Mouse (Mus musculus): ENCODE results near the gene Strip1.

Gene Strip1

DNA sequence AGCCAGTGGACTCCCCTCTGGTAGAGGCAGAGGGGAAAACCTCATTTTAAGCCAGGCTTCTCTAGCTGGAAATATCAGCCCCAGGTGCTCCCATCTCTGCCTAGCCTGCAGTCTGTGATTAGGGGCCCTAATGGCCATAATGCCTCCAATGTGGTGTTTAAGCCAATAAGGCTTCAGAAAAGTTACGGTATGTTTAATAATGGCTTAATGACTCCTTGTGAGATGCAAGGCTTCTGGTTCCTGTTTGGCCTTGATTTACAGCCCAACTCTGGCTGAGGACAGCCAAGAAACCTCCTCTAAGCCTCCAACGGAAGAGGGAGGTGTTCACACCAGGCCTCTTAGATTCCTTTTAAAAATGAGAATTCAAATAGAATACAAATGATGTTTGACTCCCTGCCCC is 37.9 kb downstream of the Strip1 start:
- no peak for DNase-seq (ENCODE audit: low spot score in 2 of 2)

DNA sequence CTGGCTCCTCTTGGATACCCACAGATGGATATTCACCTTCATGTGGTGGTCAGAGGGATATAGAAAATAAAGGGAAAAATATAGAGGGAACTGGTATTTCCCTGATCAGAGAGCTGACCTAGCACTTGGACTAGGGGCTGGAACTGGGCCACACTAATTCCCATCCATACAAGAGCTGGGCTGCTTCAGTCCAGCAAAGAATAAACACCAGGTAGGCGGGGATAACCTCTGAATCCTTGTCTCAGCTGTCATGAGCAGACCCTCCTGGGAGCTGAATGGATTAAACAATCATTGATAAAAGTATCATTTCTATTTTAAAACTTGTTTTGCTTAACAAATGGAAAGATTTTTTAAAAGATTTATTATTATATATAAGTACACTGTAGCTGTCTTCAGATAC is 39.9 kb downstream of the Strip1 start:
- no peak for DNase-seq (ENCODE audit: low spot score in 2 of 2)

DNA sequence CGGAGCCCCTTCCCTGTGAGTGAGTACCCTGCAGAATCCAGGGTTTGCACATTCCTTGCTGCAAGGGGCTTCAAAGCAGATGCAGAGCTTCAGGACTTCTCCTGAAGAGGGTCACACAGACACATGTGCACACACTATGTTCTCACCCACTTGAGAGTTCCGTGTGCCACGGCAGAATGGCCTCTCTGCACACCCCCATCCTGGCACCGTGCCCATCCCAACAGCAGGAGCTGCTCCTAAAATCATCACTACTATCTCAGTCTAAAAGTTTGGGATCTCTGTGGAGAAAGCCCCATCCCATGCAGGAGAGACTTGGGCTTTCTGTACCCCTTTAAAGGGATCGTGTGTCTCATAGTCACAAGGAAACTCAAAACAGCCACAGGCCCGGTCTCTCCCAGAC is 45.0 kb downstream of the Strip1 start:
- no peak for DNase-seq (ENCODE audit: low spot score in 2 of 2)

GRCm38 (mm10) chr3:107583893-107584292 is 47.6 kb downstream of the Strip1 start:
- DNase-seq (ENCODE audit: low spot score in 2 of 2) = no peak

DNA sequence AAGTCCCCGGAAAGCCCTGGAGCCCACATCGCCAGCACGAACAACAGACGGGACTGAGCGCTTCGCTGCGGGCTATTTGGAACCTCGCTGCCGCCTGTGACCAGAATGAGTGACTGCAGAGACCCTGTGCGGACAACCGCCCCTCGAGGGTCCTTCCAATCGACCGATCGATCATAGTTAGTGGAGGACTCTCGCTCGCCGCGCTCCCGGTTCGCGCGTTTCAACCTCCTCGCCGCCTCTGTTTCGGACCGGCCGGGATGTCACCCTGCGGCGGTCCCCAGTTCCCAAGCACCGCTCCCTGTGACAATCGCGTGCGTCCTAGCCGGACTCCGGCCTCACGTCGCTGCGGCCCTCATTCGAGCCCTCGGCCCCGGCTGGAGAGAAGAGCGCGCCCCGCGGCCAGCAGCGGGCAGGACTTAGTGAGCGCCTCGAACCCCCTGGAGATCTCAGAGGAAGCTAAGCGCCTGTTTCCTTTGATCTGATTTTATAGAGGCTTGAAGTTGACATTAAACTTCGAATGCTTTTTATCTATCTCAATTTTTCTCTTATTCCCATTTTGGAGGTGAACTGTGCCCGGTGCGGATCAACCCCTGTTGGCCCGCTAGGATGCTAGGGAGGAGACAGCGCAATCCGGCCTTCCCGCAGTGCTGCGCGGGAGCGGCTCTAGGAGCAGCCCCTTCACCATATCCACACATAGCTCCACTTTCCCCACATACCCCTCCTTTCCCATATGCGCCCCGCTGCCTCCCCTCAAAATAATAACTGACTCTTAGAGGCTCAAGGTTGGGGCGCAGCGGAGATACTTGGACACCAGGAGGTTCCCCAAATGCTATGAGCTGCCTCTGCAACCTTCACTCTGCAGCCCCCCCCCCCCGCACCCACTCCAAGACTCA is 48.4 kb downstream of the Strip1 start:
- peak in 1 of 2 experiments; percentile 19 for DNase-seq (ENCODE audit: low spot score in 2 of 2)

GRCm38 (mm10) chr3:107582130-107582874 is 49.2 kb downstream of the Strip1 start:
- no peak for DNase-seq (ENCODE audit: low spot score in 2 of 2)

GRCm38 (mm10) chr3:107581103-107582010 is 50.1 kb downstream of the Strip1 start:
- no peak for DNase-seq (ENCODE audit: low spot score in 2 of 2)

GRCm38 (mm10) chr3:107579466-107579865 is 52.0 kb downstream of the Strip1 start:
- no peak for DNase-seq (ENCODE audit: low spot score in 2 of 2)

- no peak for DNase-seq (ENCODE audit: low spot score in 2 of 2)
Measured at GRCm38 (mm10) chr3:107577810-107578390, 53.6 kb downstream of the Strip1 start.

DNA sequence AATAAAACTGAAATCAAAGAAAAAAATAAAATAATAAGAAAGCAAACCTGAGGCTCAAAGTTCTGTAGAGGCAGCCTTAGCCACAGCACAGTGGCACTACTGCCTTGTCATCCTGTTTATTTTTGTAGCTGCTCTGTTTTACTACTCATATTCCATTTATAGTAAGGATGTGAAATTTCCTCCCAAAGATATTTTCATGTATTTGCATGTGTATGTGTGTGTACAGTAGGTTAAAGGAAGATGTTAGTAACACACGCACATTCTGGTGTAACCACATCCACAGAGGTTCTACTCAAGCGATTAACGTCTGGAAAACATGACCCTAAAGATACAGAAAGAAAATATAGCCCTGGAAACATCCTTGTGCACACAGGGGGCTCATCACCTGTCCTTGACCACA is 54.7 kb downstream of the Strip1 start:
- no peak for DNase-seq (ENCODE audit: low spot score in 2 of 2)

GRCm38 (mm10) chr3:107571205-107571604 is 60.3 kb downstream of the Strip1 start:
- no peak for DNase-seq (ENCODE audit: low spot score in 2 of 2)

DNA sequence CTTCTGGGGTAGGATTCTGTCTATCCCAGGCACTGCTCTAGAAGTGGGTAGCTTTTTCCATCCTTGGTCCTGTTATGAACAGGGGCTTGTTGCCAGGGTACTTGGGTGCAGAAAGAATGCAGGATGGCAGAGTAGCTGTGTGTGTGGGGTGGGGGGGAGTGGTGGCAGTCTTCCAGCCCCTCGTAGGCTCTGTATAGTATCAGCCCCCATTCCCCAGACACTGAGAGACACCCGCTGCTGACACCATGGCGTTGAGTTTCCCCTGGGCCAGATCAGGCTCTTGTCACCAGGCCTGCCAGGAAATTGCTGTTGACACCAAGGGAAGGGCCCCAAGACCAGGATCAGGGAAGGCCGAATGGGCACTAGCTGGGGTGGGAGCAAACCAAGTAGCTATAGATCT is 62.8 kb downstream of the Strip1 start:
- no peak for DNase-seq (ENCODE audit: low spot score in 2 of 2)

GRCm38 (mm10) chr3:107567766-107568165 is 63.7 kb downstream of the Strip1 start:
- no peak for DNase-seq (ENCODE audit: low spot score in 2 of 2)

GRCm38 (mm10) chr3:107565331-107565730 is 66.2 kb downstream of the Strip1 start:
- DNase-seq (ENCODE audit: low spot score in 2 of 2) = no peak

- no peak for DNase-seq (ENCODE audit: low spot score in 2 of 2)
Measured at GRCm38 (mm10) chr3:107563880-107564279, 67.6 kb downstream of the Strip1 start.

DNA sequence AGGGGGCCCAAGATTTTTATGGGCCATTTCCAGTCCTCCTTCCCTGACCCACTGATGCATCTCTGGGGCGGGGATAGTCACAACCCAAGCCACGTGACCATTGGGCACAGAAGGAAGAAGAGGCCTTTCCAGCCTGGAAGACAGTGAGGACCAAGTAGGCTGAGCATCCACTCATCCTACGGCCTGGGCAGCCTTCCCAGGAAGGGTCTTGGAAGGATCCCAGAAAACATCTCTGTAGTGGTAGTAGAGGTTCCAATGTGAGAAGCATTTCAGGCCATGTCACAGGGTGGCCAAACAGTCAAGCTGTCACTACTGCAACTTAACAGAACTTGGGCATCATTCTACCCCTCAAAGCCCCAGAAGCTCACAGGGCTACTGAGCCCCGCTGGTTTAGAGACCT is 68.9 kb downstream of the Strip1 start:
- no peak for DNase-seq (ENCODE audit: low spot score in 2 of 2)
